Mouse (Mus musculus) stomach, postnatal 0 days (tissue): ENCODE results near the gene Klhl35. TPM values are rescaled to one million over a fixed set of nuclear protein-coding genes. Genes with fewer than 3 reads are reported as not detected.

Experiments used
- ATAC-seq: fragments of 200-750 bp; cut with Nextera tagmentation; 2 replicates; pipeline ENCODE4 v1.8.0; 2017; ENCODE audit not compliant: low FRiP score, low TSS enrichment
- DNase-seq: peaks from one replicate; pipeline ENCODE4 v3.0.0-alpha.2; 2016; ENCODE audit warnings: low spot score
- H3K27ac ChIP-seq: fragments of 300-500 bp; sonication (generic); replicated peaks from 2 replicates; pipeline ENCODE4 v1.5.1; 2014; ENCODE audit warnings: mild to moderate bottlenecking, control low read depth
- H3K27me3 ChIP-seq: fragments of 300-500 bp; sonication (generic); 2 replicates; pipeline ENCODE4 v1.6.1; 2014; ENCODE audit warnings: low read length; ENCODE audit not compliant: control insufficient read depth, insufficient read depth
- H3K36me3 ChIP-seq: fragments of 300-500 bp; sonication (generic); 2 replicates; pipeline ENCODE4 v1.6.1; 2014; ENCODE audit warnings: low read length, mixed read lengths; ENCODE audit not compliant: control insufficient read depth, insufficient read depth
- H3K4me1 ChIP-seq: fragments of 300-500 bp; sonication (generic); replicated peaks from 2 replicates; pipeline ENCODE4 v1.6.1; 2014; ENCODE audit warnings: antibody characterized with exemption; ENCODE audit not compliant: control insufficient read depth, insufficient read depth
- H3K4me2 ChIP-seq: fragments of 300-500 bp; sonication (generic); replicated peaks from 2 replicates; pipeline ENCODE4 v1.6.1; 2014; ENCODE audit warnings: low read depth, mild to moderate bottlenecking, control low read depth, moderate library complexity
- H3K4me3 ChIP-seq: fragments of 300-500 bp; sonication (generic); 2 replicates; pipeline ENCODE4 v1.5.1; 2014; ENCODE audit warnings: low read depth, low read length, control low read depth
- H3K9ac ChIP-seq: fragments of 300-500 bp; sonication (generic); 2 replicates; pipeline ENCODE4 v1.6.1; 2014; ENCODE audit warnings: mild to moderate bottlenecking, low read length, control low read depth, mixed read lengths
- H3K9me3 ChIP-seq: fragments of 300-500 bp; sonication (generic); 2 replicates; pipeline ENCODE4 v1.6.1; 2016; ENCODE audit warnings: low read length; ENCODE audit not compliant: control insufficient read depth
- CTCF ChIP-seq: IDR thresholded peaks from 2 replicates; pipeline ENCODE4 v1.5.1; 2016; ENCODE audit warnings: antibody characterized with exemption, low read depth, mild to moderate bottlenecking, moderate library complexity
- EP300 ChIP-seq: optimal IDR thresholded peaks from 2 replicates; pipeline ENCODE3; 2016; ENCODE audit warnings: antibody characterized with exemption
- WGBS: fragments of 180-500 bp; shearing (Covaris S2); extraction: QIAGEN DNeasy Blood & Tissue Kit; methylation state at CpG from one replicate; pipeline ENCODE4 v1.1.7; 2014; 5-methylcytosine and 5-hydroxymethylcytosine counted together
- polyA plus RNA-seq: library from polyadenylated mRNA; unstranded; fragments of >200 nt; fragmentation: Nextera tagmentation; extraction: Ambion mirVana; gene quantifications from 2 replicates; pipeline ENCODE4 v1.2.1, GENCODE M21; 2015

Gene Klhl35
- polyA plus RNA-seq, 1 experiment from 2014 or later, result 0.97 TPM

- DNase-seq (peak; percentile 43), ATAC-seq (no peak)
- WGBS, result 91% methylated on average over 2 of the region's 2 CpGs
- no peak overlapping the region for H3K9ac ChIP-seq
- no peak overlapping the region for H3K27ac ChIP-seq
- H3K4me1 ChIP-seq, result 0 out of 2 replicates have a peak, but pooled peaks cover 6% of the 10 kb centered on the region
- no peak overlapping the region for H3K4me3 ChIP-seq
- no peak overlapping the region for H3K4me2 ChIP-seq
- H3K9me3 ChIP-seq, result no peaks in the 10 kb centered on the region
- H3K36me3 ChIP-seq, result no peaks in the 10 kb centered on the region
- H3K27me3 ChIP-seq, result no peaks in the 10 kb centered on the region
- no peak for TF ChIP-seq EP300
- TF ChIP-seq CTCF, result peak; percentile 63
Observed at GRCm38 (mm10) chr7:99445833-99446232, 20.0 kb upstream of the Klhl35 start.

GRCm38 (mm10) chr7:99447323-99447722 is 18.5 kb upstream of the Klhl35 start:
- Histone ChIP-seq H3K4me1 (no peaks in the 10 kb centered on the region), H3K36me3 (no peaks in the 10 kb centered on the region), H3K27me3 (no peaks in the 10 kb centered on the region), H3K4me3 (no peak overlapping the region), H3K9ac (no peak overlapping the region), H3K4me2 (no peak overlapping the region), H3K9me3 (no peaks in the 10 kb centered on the region), H3K27ac (no peak overlapping the region)
- ATAC-seq (no peak), DNase-seq (no peak)
- TF ChIP-seq CTCF, result no peak
- no peak for TF ChIP-seq EP300
- 89% methylated on average over 5 of the region's 5 CpGs for WGBS

DNA sequence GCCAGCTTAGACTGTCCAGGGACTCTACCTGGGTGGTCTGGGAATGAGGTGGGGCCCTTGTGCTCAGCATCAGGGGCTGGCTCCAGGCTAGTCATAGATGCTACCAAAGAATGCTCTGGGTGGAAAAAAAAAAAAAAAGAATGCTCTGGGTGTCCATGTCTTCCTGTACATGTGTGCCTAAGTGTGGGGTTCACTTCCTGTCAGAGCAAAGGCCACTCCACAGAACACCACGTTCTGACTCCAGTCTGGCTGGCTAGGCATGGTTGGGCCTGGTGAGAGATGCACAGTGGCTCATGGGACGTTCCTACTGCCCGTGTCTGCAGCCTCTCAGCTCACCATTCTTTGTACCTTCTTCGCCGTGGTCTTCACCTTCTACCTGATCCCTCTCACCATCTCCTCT is 17.2 kb upstream of the Klhl35 start:
- no peak for DNase-seq
- Histone ChIP-seq H3K4me1 (no peaks in the 10 kb centered on the region), H3K27me3 (no peaks in the 10 kb centered on the region), H3K4me3 (no peak overlapping the region), H3K36me3 (no peaks in the 10 kb centered on the region), H3K27ac (no peak overlapping the region), H3K9ac (no peak overlapping the region), H3K4me2 (no peak overlapping the region), H3K9me3 (no peaks in the 10 kb centered on the region)
- no peak for ATAC-seq
- TF ChIP-seq EP300, result no peak
- TF ChIP-seq CTCF, result no peak
- 72% methylated on average over 5 of the region's 5 CpGs for WGBS

- Histone ChIP-seq H3K4me3 (no peak overlapping the region), H3K27me3 (no peaks in the 10 kb centered on the region), H3K9me3 (no peaks in the 10 kb centered on the region), H3K9ac (no peak overlapping the region), H3K36me3 (no peaks in the 10 kb centered on the region), H3K4me1 (no peaks in the 10 kb centered on the region), H3K4me2 (no peak overlapping the region), H3K27ac (no peak overlapping the region)
- TF ChIP-seq EP300, result no peak
- TF ChIP-seq CTCF, result no peak
- WGBS, result 62% methylated on average over 8 of the region's 8 CpGs
- ATAC-seq (no peak), DNase-seq (no peak)
Observed at GRCm38 (mm10) chr7:99449063-99449462, 16.7 kb upstream of the Klhl35 start.

GRCm38 (mm10) chr7:99449751-99450150 is 16.1 kb upstream of the Klhl35 start:
- no peaks in the 10 kb centered on the region for H3K27me3 ChIP-seq
- no peak for DNase-seq
- H3K4me2 ChIP-seq, result no peak overlapping the region
- TF ChIP-seq EP300 (no peak), CTCF (no peak)
- H3K4me3 ChIP-seq, result no peak overlapping the region
- H3K9me3 ChIP-seq, result no peaks in the 10 kb centered on the region
- 66% methylated on average over 3 of the region's 3 CpGs for WGBS
- no peak overlapping the region for H3K9ac ChIP-seq
- no peak for ATAC-seq
- H3K4me1 ChIP-seq, result no peaks in the 10 kb centered on the region
- no peaks in the 10 kb centered on the region for H3K36me3 ChIP-seq
- no peak overlapping the region for H3K27ac ChIP-seq

DNA sequence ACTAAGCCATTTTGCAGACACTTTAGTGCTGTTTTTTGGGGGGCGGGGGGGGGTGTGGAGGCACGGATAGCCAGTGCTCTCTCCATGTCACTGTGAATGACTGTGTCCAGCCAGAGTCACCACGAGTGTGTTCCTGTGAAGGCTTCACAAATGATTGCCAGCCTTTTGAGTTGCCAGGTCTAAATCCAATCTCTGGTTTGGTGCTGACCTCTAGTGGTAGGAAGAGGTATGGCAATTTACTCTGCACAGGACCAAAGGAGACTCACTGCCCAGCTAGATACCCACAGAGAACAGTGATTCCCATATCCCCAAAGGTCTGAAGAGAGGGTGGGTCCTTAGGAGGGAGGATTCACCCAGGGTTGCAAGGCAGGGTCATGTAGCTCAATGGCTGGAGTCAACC is 15.1 kb upstream of the Klhl35 start:
- WGBS, result 0% methylated on average over 3 of the region's 3 CpGs
- Histone ChIP-seq H3K27ac (no peak overlapping the region), H3K4me1 (no peaks in the 10 kb centered on the region), H3K9ac (no peak overlapping the region), H3K4me3 (no peak overlapping the region), H3K27me3 (no peaks in the 10 kb centered on the region), H3K9me3 (no peaks in the 10 kb centered on the region), H3K36me3 (no peaks in the 10 kb centered on the region), H3K4me2 (no peak overlapping the region)
- ATAC-seq (peak; percentile 22), DNase-seq (peak; percentile 75)
- TF ChIP-seq EP300 (no peak), CTCF (peak; percentile 97)
